Mouse (Mus musculus) MEL (cell line): ENCODE data around the gene Rragc.

ENCODE experiments used
- CTCF ChIP-seq, 3 experiments: IDR thresholded peaks in 2 of 3; conservative IDR thresholded peaks in 1 of 3; 2 replicates each; pipeline ENCODE4 v1.5.1; 2011 to 2012; ENCODE audit warnings: low read length in 3 of 3, low read depth in 2 of 3, mild to moderate bottlenecking in 2 of 3, improper control_type of control experiment in 1 of 3, inconsistent platforms in 1 of 3, mixed read lengths in 1 of 3, moderate library complexity in 1 of 3; ENCODE audit not compliant: control insufficient read depth in 1 of 3, insufficient read depth in 1 of 3, poor library complexity in 1 of 3, severe bottlenecking in 1 of 3
- MAX ChIP-seq: IDR thresholded peaks from 2 replicates; pipeline ENCODE4 v1.6.1; 2011; ENCODE audit warnings: low read length, improper control_type of control experiment
- MAZ ChIP-seq: IDR thresholded peaks from 2 replicates; pipeline ENCODE4 v1.6.1; 2012; ENCODE audit warnings: low read depth, mild to moderate bottlenecking, inconsistent platforms, low read length, improper control_type of control experiment
- POLR2A ChIP-seq, 2 experiments: IDR thresholded peaks; 2 replicates each; pipeline ENCODE4 v1.6.1; 2011 to 2012; ENCODE audit warnings: low read length in 2 of 2, mild to moderate bottlenecking in 2 of 2, control low read depth in 1 of 2, improper control_type of control experiment in 1 of 2, low read depth in 1 of 2, moderate library complexity in 1 of 2; ENCODE audit not compliant: control insufficient read depth in 1 of 2, insufficient read depth in 1 of 2, poor library complexity in 1 of 2
- RAD21 ChIP-seq: IDR thresholded peaks from 2 replicates; pipeline ENCODE4 v1.6.1; 2011; ENCODE audit warnings: mild to moderate bottlenecking, low read depth, low read length, improper control_type of control experiment
- SIN3A ChIP-seq: IDR thresholded peaks from 2 replicates; pipeline ENCODE4 v1.6.1; 2012; ENCODE audit warnings: low read length, improper control_type of control experiment, inconsistent platforms
- SMC3 ChIP-seq: IDR thresholded peaks from 2 replicates; pipeline ENCODE4 v1.6.1; 2011; ENCODE audit warnings: low read depth, low read length, improper control_type of control experiment
- TBP ChIP-seq: IDR thresholded peaks from 2 replicates; pipeline ENCODE4 v1.8.0; 2011; ENCODE audit warnings: low read depth, low read length, improper control_type of control experiment
- ZNF384 ChIP-seq: IDR thresholded peaks from 2 replicates; pipeline ENCODE4 v1.6.1; 2012; ENCODE audit warnings: low read depth, mild to moderate bottlenecking, inconsistent platforms, low read length, improper control_type of control experiment

DNA sequence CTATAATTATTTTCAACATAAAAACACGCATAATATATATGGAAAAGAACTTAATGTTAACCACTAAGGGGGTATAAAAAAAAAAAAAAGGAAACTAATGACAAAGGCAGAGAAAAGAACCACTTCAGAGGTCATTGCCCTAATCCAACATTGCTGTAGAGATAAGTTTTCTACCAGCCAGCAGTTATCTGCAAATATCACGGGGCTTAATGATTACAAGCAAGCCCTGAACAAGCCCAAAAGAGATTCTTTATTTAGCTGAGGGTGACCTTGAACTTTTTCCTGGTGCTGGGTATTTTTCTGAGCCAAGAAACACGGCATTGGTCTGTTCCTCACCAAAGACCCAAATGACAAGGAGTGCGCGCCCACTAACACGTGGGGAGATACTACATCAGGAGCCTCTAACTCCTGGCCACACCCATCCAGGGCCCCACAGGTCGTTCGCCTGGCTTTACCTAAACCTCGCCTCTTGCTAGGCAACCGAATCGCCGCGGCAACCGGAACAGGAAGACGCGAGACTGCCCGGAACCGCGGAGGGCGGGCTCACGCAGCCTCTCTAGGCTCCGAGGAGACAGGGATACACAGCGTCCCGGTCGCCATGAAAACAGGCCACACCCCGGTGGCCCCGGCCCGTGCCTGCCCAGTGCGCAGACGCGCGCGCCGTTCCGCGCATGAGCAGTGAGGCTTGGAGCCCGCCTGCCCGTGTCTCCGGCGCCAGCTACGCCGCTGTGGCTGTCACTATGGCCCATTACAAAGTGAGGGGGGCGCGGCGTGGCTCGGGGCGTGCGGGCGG, 12.7 kb upstream of the Rragc start, which contains the start of gene Mycbp:
- no peak for TF ChIP-seq SMC3
- TF ChIP-seq POLR2A (IDR thresholded peaks at IDR 0.05; ENCODE audit: control insufficient read depth in 1 of 2, insufficient read depth in 1 of 2, low read depth in 1 of 2, low read length in 2 of 2, poor library complexity in 1 of 2): peak; percentile 59 to 68; a peak in 2 of 4 replicates
- no peak for TF ChIP-seq CTCF (IDR thresholded peaks at IDR 0.05 in 2 of 3, conservative IDR thresholded peaks at IDR 0.05 in 1 of 3; ENCODE audit: control insufficient read depth in 1 of 3, insufficient read depth in 1 of 3, low read depth in 2 of 3, low read length in 3 of 3, poor library complexity in 1 of 3, severe bottlenecking in 1 of 3)
- peak; percentile 99 for TF ChIP-seq SIN3A
- no peak for TF ChIP-seq RAD21
- TF ChIP-seq MAZ: 0 out of 2 replicates have a peak, but pooled peaks have one; percentile 53
- peak; percentile 87 for TF ChIP-seq MAX
- peak; percentile 59 for TF ChIP-seq ZNF384
- peak; percentile 54; the same call in 1 of the 2 replicates for TF ChIP-seq TBP
